Mouse (Mus musculus): ENCODE measurements around the gene Lemd1. TPM values are rescaled to one million over a fixed set of nuclear protein-coding genes. Genes with fewer than 3 reads are reported as not detected.

Lemd1 gene
- total and polyA plus RNA-seq, 2 experiments: not detected

DNA sequence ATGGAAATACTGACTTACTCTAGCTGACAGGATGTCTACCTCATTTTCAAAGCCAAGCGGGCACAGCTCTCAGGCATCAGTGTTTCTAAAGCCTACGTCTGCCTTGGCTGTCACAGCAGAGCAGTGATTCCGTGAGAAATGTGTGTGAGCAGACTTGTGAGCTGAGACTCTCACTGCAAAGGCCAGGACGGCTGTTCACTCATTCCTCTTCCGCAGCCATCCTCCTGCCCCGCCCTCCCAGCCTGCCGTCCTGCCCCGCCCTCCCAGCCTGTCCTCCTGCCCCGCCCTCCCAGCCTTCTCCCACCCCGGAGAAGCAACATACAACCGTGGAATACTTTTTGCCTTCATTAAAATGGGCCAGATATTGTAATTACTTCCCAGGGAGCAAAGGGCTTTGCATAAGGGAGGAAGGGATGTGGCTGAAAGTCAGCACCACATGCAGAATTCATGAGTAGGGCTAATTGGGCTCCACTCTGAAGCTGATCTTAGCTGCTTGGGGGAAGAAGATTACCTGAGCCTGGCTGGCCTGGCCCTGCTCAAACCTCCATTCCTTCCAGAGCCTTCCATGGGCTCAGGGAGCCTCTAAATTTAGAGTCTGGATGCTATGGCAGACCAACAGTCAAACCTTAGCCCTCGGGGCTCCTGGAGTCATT is 23.0 kb upstream of the Lemd1 start:
- Histone ChIP-seq H3K79me2 (ENCODE audit: control insufficient read depth, insufficient read depth, low read length) (no peaks in the 10 kb centered on the region), H3K36me3 (ENCODE audit: control insufficient read depth, insufficient read depth, low read length) (no peaks in the 10 kb centered on the region), H3K9ac (ENCODE audit: low read depth, low read length) (no peak overlapping the region), H3K27me3 (ENCODE audit: control insufficient read depth, insufficient read depth, low read length) (no peaks in the 10 kb centered on the region), H3K27ac (replicated peaks; ENCODE audit: insufficient read depth, low read depth, low read length) (no peak overlapping the region), H3K4me1 (ENCODE audit: control insufficient read depth, insufficient read depth, low read length) (peaks cover 7% of the 10 kb centered on the region; the same call in 1 of the 2 replicates), H3K4me3 (ENCODE audit: insufficient read depth, low read depth, low read length) (no peak overlapping the region)
- WGBS: 23% methylated on average over 12 of the region's 12 CpGs
- DNase-seq (ENCODE audit: extremely low read depth, low read depth, low spot score): no peak
- TF ChIP-seq CTCF (IDR thresholded peaks at IDR 0.05; ENCODE audit: low read depth, low read length) (no peak), POLR2A (IDR thresholded peaks at IDR 0.05; ENCODE audit: extremely low read depth, insufficient read depth, low read length) (no peak)

DNA sequence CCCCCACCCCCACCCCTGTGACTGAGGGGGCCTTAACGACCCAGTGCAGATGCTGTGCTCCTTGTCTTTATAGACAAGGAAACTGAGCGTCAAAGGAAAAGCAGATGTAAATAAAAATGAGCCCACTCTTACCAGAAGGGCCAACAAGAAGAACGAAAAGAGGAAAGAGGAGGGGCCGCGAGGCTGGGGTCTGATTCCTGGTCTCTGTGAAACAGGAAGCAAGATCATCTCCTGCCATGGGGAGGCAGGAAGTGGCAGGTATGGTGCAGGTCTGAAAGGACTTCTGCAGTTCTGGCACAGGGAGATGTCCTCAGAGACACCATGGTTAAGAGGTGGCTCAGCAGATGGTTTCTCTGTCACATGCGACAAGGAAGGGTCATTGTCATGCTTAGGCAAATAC is 20.5 kb upstream of the Lemd1 start:
- H3K27ac ChIP-seq (replicated peaks; ENCODE audit: insufficient read depth, low read depth, low read length): no peak overlapping the region
- peak; percentile 34 for DNase-seq (ENCODE audit: extremely low read depth, low read depth, low spot score)
- H3K27me3 ChIP-seq (ENCODE audit: control insufficient read depth, insufficient read depth, low read length): no peaks in the 10 kb centered on the region
- WGBS: 51% methylated on average over 6 of the region's 6 CpGs
- H3K4me1 ChIP-seq (ENCODE audit: control insufficient read depth, insufficient read depth, low read length): peaks cover 7% of the 10 kb centered on the region; the same call in 1 of the 2 replicates
- TF ChIP-seq CTCF (IDR thresholded peaks at IDR 0.05; ENCODE audit: low read depth, low read length): no peak
- TF ChIP-seq POLR2A (IDR thresholded peaks at IDR 0.05; ENCODE audit: extremely low read depth, insufficient read depth, low read length): no peak
- H3K4me3 ChIP-seq (ENCODE audit: insufficient read depth, low read depth, low read length): no peak overlapping the region
- H3K79me2 ChIP-seq (ENCODE audit: control insufficient read depth, insufficient read depth, low read length): no peaks in the 10 kb centered on the region
- no peak overlapping the region for H3K9ac ChIP-seq (ENCODE audit: low read depth, low read length)
- no peaks in the 10 kb centered on the region for H3K36me3 ChIP-seq (ENCODE audit: control insufficient read depth, insufficient read depth, low read length)

DNA sequence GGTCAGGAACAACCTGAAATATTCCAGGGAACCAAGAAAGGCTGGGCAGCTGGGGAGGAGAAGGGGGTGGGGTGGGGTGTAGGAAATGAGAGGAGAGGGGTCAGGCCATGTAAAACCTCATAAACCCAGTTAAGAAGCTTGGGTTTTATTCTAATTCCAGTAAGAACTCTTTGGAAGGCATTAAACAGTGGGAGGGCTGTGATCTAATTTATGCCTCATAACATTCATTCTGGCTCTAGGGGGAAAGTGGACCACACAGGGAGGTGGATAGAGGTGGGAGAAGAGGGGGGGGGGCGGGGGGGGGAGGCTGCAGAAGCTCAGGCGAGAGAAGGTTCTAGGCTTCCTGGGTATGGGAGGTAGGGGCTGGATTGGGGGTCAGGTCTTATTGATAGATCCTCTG is 19.6 kb upstream of the Lemd1 start:
- Histone ChIP-seq H3K36me3 (ENCODE audit: control insufficient read depth, insufficient read depth, low read length) (no peaks in the 10 kb centered on the region), H3K4me1 (ENCODE audit: control insufficient read depth, insufficient read depth, low read length) (peaks cover 7% of the 10 kb centered on the region; the same call in 1 of the 2 replicates), H3K27me3 (ENCODE audit: control insufficient read depth, insufficient read depth, low read length) (no peaks in the 10 kb centered on the region), H3K9ac (ENCODE audit: low read depth, low read length) (no peak overlapping the region), H3K27ac (replicated peaks; ENCODE audit: insufficient read depth, low read depth, low read length) (no peak overlapping the region), H3K4me3 (ENCODE audit: insufficient read depth, low read depth, low read length) (no peak overlapping the region), H3K79me2 (ENCODE audit: control insufficient read depth, insufficient read depth, low read length) (no peaks in the 10 kb centered on the region)
- no peak for DNase-seq (ENCODE audit: extremely low read depth, low read depth, low spot score)
- TF ChIP-seq POLR2A (IDR thresholded peaks at IDR 0.05; ENCODE audit: extremely low read depth, insufficient read depth, low read length): no peak
- TF ChIP-seq CTCF (IDR thresholded peaks at IDR 0.05; ENCODE audit: low read depth, low read length): no peak
- WGBS: 56% methylated on average over 2 of the region's 2 CpGs

GRCm38 (mm10) chr1:132186303-132186702 is 4.9 kb upstream of the Lemd1 start:
- Histone ChIP-seq H3K27me3 (ENCODE audit: control insufficient read depth, insufficient read depth, low read length) (peaks cover 16% of the 10 kb centered on the region), H3K9ac (ENCODE audit: low read depth, low read length) (no peak overlapping the region), H3K27ac (replicated peaks; ENCODE audit: insufficient read depth, low read depth, low read length) (no peak overlapping the region), H3K4me3 (ENCODE audit: insufficient read depth, low read depth, low read length) (no peak overlapping the region), H3K4me1 (ENCODE audit: control insufficient read depth, insufficient read depth, low read length) (no peaks in the 10 kb centered on the region), H3K79me2 (ENCODE audit: control insufficient read depth, insufficient read depth, low read length) (no peaks in the 10 kb centered on the region), H3K36me3 (ENCODE audit: control insufficient read depth, insufficient read depth, low read length) (no peaks in the 10 kb centered on the region)
- TF ChIP-seq POLR2A (IDR thresholded peaks at IDR 0.05; ENCODE audit: extremely low read depth, insufficient read depth, low read length) (no peak), CTCF (IDR thresholded peaks at IDR 0.05; ENCODE audit: low read depth, low read length) (no peak)
- no peak for DNase-seq (ENCODE audit: extremely low read depth, low read depth, low spot score)
- 83% methylated on average over 4 of the region's 4 CpGs for WGBS

GRCm38 (mm10) chr1:132188442-132189066 is 2.7 kb upstream of the Lemd1 start:
- no peaks in the 10 kb centered on the region for H3K4me1 ChIP-seq (ENCODE audit: control insufficient read depth, insufficient read depth, low read length)
- H3K79me2 ChIP-seq (ENCODE audit: control insufficient read depth, insufficient read depth, low read length): no peaks in the 10 kb centered on the region
- TF ChIP-seq CTCF (IDR thresholded peaks at IDR 0.05; ENCODE audit: low read depth, low read length) (no peak), POLR2A (IDR thresholded peaks at IDR 0.05; ENCODE audit: extremely low read depth, insufficient read depth, low read length) (no peak)
- H3K27me3 ChIP-seq (ENCODE audit: control insufficient read depth, insufficient read depth, low read length): peaks cover 26% of the 10 kb centered on the region
- H3K4me3 ChIP-seq (ENCODE audit: insufficient read depth, low read depth, low read length): no peak overlapping the region
- H3K9ac ChIP-seq (ENCODE audit: low read depth, low read length): no peak overlapping the region
- no peak for DNase-seq (ENCODE audit: extremely low read depth, low read depth, low spot score)
- 40% methylated on average over 9 of the region's 9 CpGs for WGBS
- no peak overlapping the region for H3K27ac ChIP-seq (replicated peaks; ENCODE audit: insufficient read depth, low read depth, low read length)
- H3K36me3 ChIP-seq (ENCODE audit: control insufficient read depth, insufficient read depth, low read length): no peaks in the 10 kb centered on the region

DNA sequence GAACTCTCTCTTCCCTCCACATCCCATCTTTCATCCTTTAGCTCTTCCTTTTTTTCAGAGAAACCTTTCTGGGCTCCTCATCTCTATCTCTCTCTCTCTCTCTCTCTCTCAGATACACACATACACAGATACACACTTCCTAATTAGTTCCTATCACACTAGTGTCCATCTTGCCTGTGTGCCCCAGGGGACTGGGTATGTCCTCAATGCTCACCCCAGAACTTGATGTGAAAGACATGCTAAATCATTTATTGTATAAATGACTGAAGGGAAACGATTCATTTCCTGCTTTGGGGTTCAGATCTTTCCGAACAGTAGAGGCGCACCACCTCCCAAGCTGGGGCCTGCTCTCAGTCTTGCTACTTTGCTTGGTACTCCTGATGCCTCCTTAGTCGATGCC is 2.0 kb upstream of the Lemd1 start:
- DNase-seq (ENCODE audit: extremely low read depth, low read depth, low spot score): no peak
- H3K9ac ChIP-seq (ENCODE audit: low read depth, low read length): no peak overlapping the region
- no peaks in the 10 kb centered on the region for H3K36me3 ChIP-seq (ENCODE audit: control insufficient read depth, insufficient read depth, low read length)
- no peaks in the 10 kb centered on the region for H3K79me2 ChIP-seq (ENCODE audit: control insufficient read depth, insufficient read depth, low read length)
- H3K4me3 ChIP-seq (ENCODE audit: insufficient read depth, low read depth, low read length): no peak overlapping the region
- peaks cover 26% of the 10 kb centered on the region for H3K27me3 ChIP-seq (ENCODE audit: control insufficient read depth, insufficient read depth, low read length)
- TF ChIP-seq CTCF (IDR thresholded peaks at IDR 0.05; ENCODE audit: low read depth, low read length) (no peak), POLR2A (IDR thresholded peaks at IDR 0.05; ENCODE audit: extremely low read depth, insufficient read depth, low read length) (no peak)
- H3K27ac ChIP-seq (replicated peaks; ENCODE audit: insufficient read depth, low read depth, low read length): no peak overlapping the region
- H3K4me1 ChIP-seq (ENCODE audit: control insufficient read depth, insufficient read depth, low read length): no peaks in the 10 kb centered on the region
- 53% methylated on average over 4 of the region's 4 CpGs for WGBS
